Mouse (Mus musculus): ENCODE results near the gene Cldn34b3.
"Not testable (repeated sequence)": the region's sequence is repeated elsewhere in the genome, so short reads cannot be mapped to it uniquely, and the experiment has no call there.

Cldn34b3 gene

GRCm38 (mm10) chrX:76264004-76264403 is at the start of gene Cldn34b3:
Cldn34b3 (plus strand) TSS chrX:76264304.
- DNase-seq (ENCODE audit: low spot score in 2 of 2): not testable (repeated sequence)

Data from spleen, postnatal 10 days (tissue).